Mouse (Mus musculus) T-cell, adult 2 months (primary cell): ENCODE measurements around the gene Sema4g.

ENCODE experiments used
- DNase-seq: peaks from one replicate; pipeline ENCODE4 v3.0.0; 2022; ENCODE audit warnings: low spot score

Sema4g gene

DNA sequence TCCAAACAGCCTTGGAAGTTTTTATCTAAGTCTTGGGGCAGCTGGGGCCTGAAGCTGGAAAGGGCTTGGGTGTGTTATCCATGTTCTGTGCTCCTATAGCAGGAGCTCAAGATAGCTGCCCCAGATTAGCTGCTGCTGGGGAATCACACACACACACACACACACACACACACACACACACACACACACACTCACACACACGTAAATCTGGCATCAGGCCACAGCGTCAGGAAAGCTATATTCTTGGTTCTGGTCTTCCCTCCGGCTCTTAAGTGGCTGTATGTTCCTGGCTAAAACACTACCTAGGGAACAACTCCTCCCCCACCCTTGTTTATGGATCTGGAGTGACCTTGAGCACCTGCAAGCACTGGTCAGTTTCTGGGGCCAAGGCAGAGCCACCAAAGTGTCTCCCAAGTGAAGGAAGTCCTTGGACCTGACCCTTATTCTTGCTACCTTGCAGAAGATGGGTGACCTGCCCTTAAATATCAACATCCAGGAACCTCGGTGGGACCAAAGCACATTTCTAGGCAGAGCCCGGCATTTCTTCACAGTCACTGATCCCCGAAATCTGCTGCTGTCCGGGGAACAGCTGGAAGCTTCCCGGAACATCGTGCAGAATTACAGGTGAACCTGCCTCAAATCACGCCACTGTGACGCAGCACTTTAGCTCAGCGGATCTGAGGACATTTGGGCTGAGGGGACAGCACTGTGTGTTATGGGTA is 59.9 kb downstream of the Sema4g start:
- DNase-seq: no peak

- DNase-seq: no peak
Measured at GRCm38 (mm10) chr19:45049523-45049922, 60.6 kb downstream of the Sema4g start.
